Mouse (Mus musculus): ENCODE results near the gene Ilk. TPM values are rescaled to one million over a fixed set of nuclear protein-coding genes. Genes with fewer than 3 reads are reported as not detected.

The Ilk gene
- polyA plus RNA-seq, 1 experiment from 2014 or later, result 173 TPM

DNA sequence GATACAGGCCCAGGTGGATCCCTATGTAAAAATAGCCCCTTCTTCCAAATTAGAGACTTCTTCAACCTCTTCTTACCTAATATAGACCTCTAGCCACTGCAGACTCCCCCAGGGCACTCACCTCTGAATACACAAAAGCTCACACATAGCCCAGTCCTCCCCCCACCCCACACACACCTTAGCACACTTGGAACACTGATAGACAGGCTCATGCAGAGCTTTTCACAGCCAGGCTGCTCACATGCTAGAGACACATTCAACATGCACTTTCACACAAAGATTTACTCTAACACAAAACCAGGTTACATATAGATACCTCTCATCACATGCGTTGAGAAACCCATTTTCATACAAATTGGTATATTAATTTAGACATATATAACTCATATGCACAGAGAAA is 40.9 kb downstream of the Ilk start:
- Histone ChIP-seq H3K27me3 (replicated peaks; ENCODE audit: control insufficient read depth, insufficient read depth, low read length) (no peaks in the 10 kb centered on the region), H3K4me2 (replicated peaks; ENCODE audit: low read depth) (peak overlapping the region; percentile 32; the same call in 1 of the 2 replicates), H3K4me3 (ENCODE audit: low read depth, low read length) (no peak overlapping the region), H3K4me1 (replicated peaks; ENCODE audit: control insufficient read depth, insufficient read depth, low read length) (no peaks in the 10 kb centered on the region), H3K9me3 (ENCODE audit: control insufficient read depth) (no peaks in the 10 kb centered on the region), H3K36me3 (ENCODE audit: control insufficient read depth, insufficient read depth) (peaks cover 13% of the 10 kb centered on the region; the same call in 1 of the 2 replicates), H3K27ac (ENCODE audit: low read depth, low read length) (no peak overlapping the region), H3K9ac (ENCODE audit: low read depth, low read length) (no peak overlapping the region)
- no peak for ATAC-seq
- TF ChIP-seq CTCF (IDR thresholded peaks at IDR 0.05; ENCODE audit: low read depth), result no peak
- whole genome bisulfite sequencing, result 87% methylated on average over 1 of the region's 1 CpGs

DNA sequence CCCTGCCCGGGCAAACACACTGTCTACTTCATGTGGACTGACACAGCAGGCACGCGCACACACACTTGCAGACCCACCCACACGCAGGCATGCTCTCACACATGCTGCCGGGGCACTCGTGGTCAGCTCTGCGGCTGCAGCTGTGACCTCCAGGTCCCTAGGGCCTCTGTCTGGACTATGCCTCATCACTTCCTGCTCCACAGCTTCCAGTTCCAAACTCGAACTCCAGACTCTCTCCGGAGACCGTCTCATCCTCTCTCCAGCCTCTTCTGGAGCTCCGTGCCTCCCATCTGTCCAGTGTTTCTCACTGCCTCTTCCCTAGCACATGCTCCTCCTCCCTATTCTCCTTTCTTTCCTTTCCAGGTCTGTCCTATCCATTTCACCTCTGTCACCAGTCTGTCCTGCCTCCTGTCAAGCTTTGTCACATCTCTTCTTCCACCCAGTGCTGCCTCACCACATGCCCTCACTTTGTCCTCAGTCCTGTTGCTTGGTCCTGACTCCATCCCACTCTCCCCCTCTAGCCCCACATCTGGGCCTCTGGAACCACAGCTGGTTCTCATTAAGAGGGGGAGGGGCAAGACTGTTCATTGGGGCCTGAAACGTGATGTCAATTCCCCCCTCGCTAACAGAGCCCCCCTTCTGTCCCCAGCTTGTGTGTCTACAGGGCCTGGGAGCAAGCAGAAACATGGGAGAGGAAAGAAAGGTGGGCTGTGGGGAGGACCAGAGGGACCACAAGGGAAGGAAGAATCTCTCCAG is 41.6 kb downstream of the Ilk start:
- H3K27me3 ChIP-seq (replicated peaks; ENCODE audit: control insufficient read depth, insufficient read depth, low read length), result no peaks in the 10 kb centered on the region
- peak overlapping the region; percentile 32 for H3K4me2 ChIP-seq (replicated peaks; ENCODE audit: low read depth)
- H3K36me3 ChIP-seq (ENCODE audit: control insufficient read depth, insufficient read depth), result peaks cover 6% of the 10 kb centered on the region
- H3K9ac ChIP-seq (ENCODE audit: low read depth, low read length), result no peak overlapping the region
- no peaks in the 10 kb centered on the region for H3K4me1 ChIP-seq (replicated peaks; ENCODE audit: control insufficient read depth, insufficient read depth, low read length)
- H3K4me3 ChIP-seq (ENCODE audit: low read depth, low read length), result no peak overlapping the region
- no peaks in the 10 kb centered on the region for H3K9me3 ChIP-seq (ENCODE audit: control insufficient read depth)
- TF ChIP-seq CTCF (IDR thresholded peaks at IDR 0.05; ENCODE audit: low read depth), result no peak
- H3K27ac ChIP-seq (ENCODE audit: low read depth, low read length), result peak overlapping the region; percentile 76
- ATAC-seq, result peak; percentile 40
- 47% methylated on average over 13 of the region's 13 CpGs for WGBS

DNA sequence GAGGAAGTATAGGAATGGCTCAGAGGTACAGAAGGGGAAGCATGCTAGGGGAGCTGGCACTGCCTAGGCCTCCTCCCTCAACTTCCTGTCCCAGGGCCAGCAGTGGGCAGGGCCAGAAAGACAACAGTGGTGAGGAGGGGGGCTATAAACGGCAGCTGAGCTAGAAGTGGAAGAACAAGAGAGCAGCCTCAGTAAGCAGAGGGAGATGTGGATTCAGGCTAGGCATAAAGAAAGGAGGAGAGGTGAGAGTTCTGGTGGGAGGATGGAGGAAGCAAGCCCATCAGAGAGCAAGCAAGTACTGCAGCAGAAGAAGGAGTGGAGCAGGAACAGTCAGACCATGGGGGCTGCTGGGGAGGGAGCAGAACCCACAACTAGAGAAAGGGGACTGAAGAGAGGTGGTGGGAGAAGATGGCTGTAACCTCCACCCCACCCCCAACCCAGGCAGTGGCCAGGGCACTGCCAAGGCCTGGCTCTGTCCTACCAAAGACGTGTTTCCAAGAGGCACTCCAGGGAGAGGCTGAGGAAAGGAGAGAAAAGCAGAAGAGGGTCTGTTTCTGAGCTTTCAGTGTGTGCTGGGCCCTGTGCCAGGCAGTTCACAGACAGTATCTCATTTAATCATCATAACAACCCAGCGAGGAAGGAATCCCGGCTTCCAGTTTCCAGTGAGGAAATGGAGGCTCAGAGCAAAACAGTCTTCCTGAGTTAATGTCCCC is 42.3 kb downstream of the Ilk start:
- Histone ChIP-seq H3K9ac (ENCODE audit: low read depth, low read length) (no peak overlapping the region; the same call in 1 of the 2 replicates), H3K27me3 (replicated peaks; ENCODE audit: control insufficient read depth, insufficient read depth, low read length) (no peaks in the 10 kb centered on the region), H3K4me3 (ENCODE audit: low read depth, low read length) (no peak overlapping the region), H3K4me2 (replicated peaks; ENCODE audit: low read depth) (peak overlapping the region; percentile 32), H3K9me3 (ENCODE audit: control insufficient read depth) (no peaks in the 10 kb centered on the region), H3K36me3 (ENCODE audit: control insufficient read depth, insufficient read depth) (peaks cover 5% of the 10 kb centered on the region), H3K4me1 (replicated peaks; ENCODE audit: control insufficient read depth, insufficient read depth, low read length) (no peaks in the 10 kb centered on the region), H3K27ac (ENCODE audit: low read depth, low read length) (peak overlapping the region; percentile 76)
- 35% methylated on average over 4 of the region's 4 CpGs for WGBS
- ATAC-seq, result peak; percentile 41
- no peak for TF ChIP-seq CTCF (IDR thresholded peaks at IDR 0.05; ENCODE audit: low read depth)

DNA sequence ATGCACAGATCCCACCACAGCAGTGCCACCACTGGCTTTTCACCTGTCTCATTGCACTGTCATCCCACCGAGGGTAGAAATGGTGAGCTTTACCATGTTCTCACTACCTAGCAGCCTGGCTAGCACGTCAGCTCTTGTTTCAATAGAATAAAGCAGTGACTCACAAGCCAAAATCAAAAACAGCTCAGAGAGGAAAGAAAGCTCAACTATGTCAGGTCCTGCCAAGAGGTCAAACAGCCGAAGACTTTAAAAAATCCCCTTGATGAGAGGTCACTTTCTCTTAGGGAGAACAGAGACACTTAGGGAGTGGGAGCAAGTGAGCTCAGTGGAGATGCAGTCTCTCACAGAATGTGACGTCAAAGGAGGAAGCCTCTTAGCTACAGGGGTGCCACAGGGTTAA is 47.5 kb downstream of the Ilk start:
- H3K27me3 ChIP-seq (replicated peaks; ENCODE audit: control insufficient read depth, insufficient read depth, low read length), result peaks cover 8% of the 10 kb centered on the region; the same call in 1 of the 2 replicates
- no peak overlapping the region for H3K4me2 ChIP-seq (replicated peaks; ENCODE audit: low read depth)
- H3K4me3 ChIP-seq (ENCODE audit: low read depth, low read length), result no peak overlapping the region
- TF ChIP-seq CTCF (IDR thresholded peaks at IDR 0.05; ENCODE audit: low read depth), result no peak
- H3K4me1 ChIP-seq (replicated peaks; ENCODE audit: control insufficient read depth, insufficient read depth, low read length), result 0 out of 2 replicates have a peak, but pooled peaks cover 3% of the 10 kb centered on the region
- H3K9ac ChIP-seq (ENCODE audit: low read depth, low read length), result no peak overlapping the region
- no peak for ATAC-seq
- 55% methylated on average over 4 of the region's 4 CpGs for WGBS
- H3K36me3 ChIP-seq (ENCODE audit: control insufficient read depth, insufficient read depth), result peaks cover 5% of the 10 kb centered on the region
- no peak overlapping the region for H3K27ac ChIP-seq (ENCODE audit: low read depth, low read length)
- no peaks in the 10 kb centered on the region for H3K9me3 ChIP-seq (ENCODE audit: control insufficient read depth)

DNA sequence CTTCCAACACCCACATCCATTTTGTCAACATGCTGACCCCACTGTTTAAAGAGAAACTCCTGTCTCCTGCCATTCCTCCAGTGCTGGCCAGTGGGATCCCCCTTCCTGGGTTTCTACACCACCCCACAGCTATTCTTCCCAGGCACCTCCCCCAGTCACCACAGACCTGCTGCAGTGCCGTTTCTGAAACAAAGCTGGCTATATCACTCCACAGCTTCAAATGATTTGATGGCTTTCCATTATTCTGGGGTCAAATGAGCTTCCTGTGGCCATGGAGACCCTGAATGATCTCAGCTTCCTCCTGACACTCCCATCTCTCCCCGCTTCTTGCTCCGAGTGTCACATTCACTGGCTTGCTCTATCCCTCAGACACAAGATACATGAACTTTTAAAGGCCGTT is 48.2 kb downstream of the Ilk start:
- peak overlapping the region; percentile 9; the same call in 1 of the 2 replicates for H3K4me2 ChIP-seq (replicated peaks; ENCODE audit: low read depth)
- 0 out of 2 replicates have a peak, but pooled peaks cover 3% of the 10 kb centered on the region for H3K4me1 ChIP-seq (replicated peaks; ENCODE audit: control insufficient read depth, insufficient read depth, low read length)
- H3K9me3 ChIP-seq (ENCODE audit: control insufficient read depth), result no peaks in the 10 kb centered on the region
- no peak overlapping the region for H3K27ac ChIP-seq (ENCODE audit: low read depth, low read length)
- TF ChIP-seq CTCF (IDR thresholded peaks at IDR 0.05; ENCODE audit: low read depth), result no peak
- ATAC-seq, result no peak
- peaks cover 10% of the 10 kb centered on the region; the same call in 1 of the 2 replicates for H3K27me3 ChIP-seq (replicated peaks; ENCODE audit: control insufficient read depth, insufficient read depth, low read length)
- WGBS, result 32% methylated on average over 4 of the region's 4 CpGs
- no peak overlapping the region for H3K4me3 ChIP-seq (ENCODE audit: low read depth, low read length)
- H3K9ac ChIP-seq (ENCODE audit: low read depth, low read length), result no peak overlapping the region
- peaks cover 5% of the 10 kb centered on the region for H3K36me3 ChIP-seq (ENCODE audit: control insufficient read depth, insufficient read depth)

Data from intestine, postnatal 0 days (tissue).